Mouse (Mus musculus): ENCODE results near the gene Nol9. TPM values are rescaled to one million over a fixed set of nuclear protein-coding genes. Genes with fewer than 3 reads are reported as not detected.

Gene Nol9
- polyA plus RNA-seq, 1 experiment from 2014 or later: 54.1 TPM

- no peak for DNase-seq (ENCODE audit: low spot score)
- no peaks in the 10 kb centered on the region for H3K36me3 ChIP-seq
- H3K4me1 ChIP-seq: peaks cover 31% of the 10 kb centered on the region
- H3K4me3 ChIP-seq: no peak overlapping the region
- no peaks in the 10 kb centered on the region for H3K27me3 ChIP-seq (ENCODE audit: low read depth, poor library complexity, severe bottlenecking)
- 83% methylated on average over 9 of the region's 9 CpGs for WGBS
- no peak overlapping the region for H3K27ac ChIP-seq
- H3K9me3 ChIP-seq (replicated peaks): no peaks in the 10 kb centered on the region
These were observed 35.4 kb downstream of the Nol9 start for GRCm38 (mm10) chr4:152074548-152074947.

- peaks cover 29% of the 10 kb centered on the region for H3K4me1 ChIP-seq
- no peaks in the 10 kb centered on the region for H3K36me3 ChIP-seq
- H3K4me3 ChIP-seq: no peak overlapping the region
- DNase-seq (ENCODE audit: low spot score): no peak
- H3K27me3 ChIP-seq (ENCODE audit: low read depth, poor library complexity, severe bottlenecking): no peaks in the 10 kb centered on the region
- peak overlapping the region; percentile 19; the same call in 1 of the 2 replicates for H3K27ac ChIP-seq
- no peaks in the 10 kb centered on the region for H3K9me3 ChIP-seq (replicated peaks)
- 86% methylated on average over 9 of the region's 9 CpGs for WGBS
These were observed 38.1 kb downstream of the Nol9 start for GRCm38 (mm10) chr4:152077191-152077590.

GRCm38 (mm10) chr4:152078105-152078530 is 39.0 kb downstream of the Nol9 start:
- Histone ChIP-seq H3K4me3 (no peak overlapping the region), H3K36me3 (no peaks in the 10 kb centered on the region), H3K27me3 (ENCODE audit: low read depth, poor library complexity, severe bottlenecking) (no peaks in the 10 kb centered on the region), H3K27ac (no peak overlapping the region), H3K9me3 (replicated peaks) (no peaks in the 10 kb centered on the region), H3K4me1 (peaks cover 23% of the 10 kb centered on the region)
- WGBS: 89% methylated on average over 10 of the region's 10 CpGs
- DNase-seq (ENCODE audit: low spot score): no peak

- 91% methylated on average over 3 of the region's 3 CpGs for WGBS
- H3K27ac ChIP-seq: no peak overlapping the region
- no peaks in the 10 kb centered on the region for H3K9me3 ChIP-seq (replicated peaks)
- H3K27me3 ChIP-seq (ENCODE audit: low read depth, poor library complexity, severe bottlenecking): no peaks in the 10 kb centered on the region
- H3K4me1 ChIP-seq: peaks cover 17% of the 10 kb centered on the region
- H3K4me3 ChIP-seq: no peak overlapping the region
- DNase-seq (ENCODE audit: low spot score): no peak
- no peaks in the 10 kb centered on the region for H3K36me3 ChIP-seq
These were observed 40.1 kb downstream of the Nol9 start for GRCm38 (mm10) chr4:152079261-152079660.

- 76% methylated on average over 7 of the region's 7 CpGs for WGBS
- no peak overlapping the region for H3K27ac ChIP-seq
- H3K9me3 ChIP-seq (replicated peaks): no peaks in the 10 kb centered on the region
- H3K4me3 ChIP-seq: no peak overlapping the region
- peaks cover 17% of the 10 kb centered on the region for H3K4me1 ChIP-seq
- DNase-seq (ENCODE audit: low spot score): no peak
- 0 out of 2 replicates have a peak, but pooled peaks cover 4% of the 10 kb centered on the region for H3K27me3 ChIP-seq (ENCODE audit: low read depth, poor library complexity, severe bottlenecking)
- no peaks in the 10 kb centered on the region for H3K36me3 ChIP-seq
These were observed 40.8 kb downstream of the Nol9 start for GRCm38 (mm10) chr4:152079931-152080330.

- H3K9me3 ChIP-seq (replicated peaks): no peaks in the 10 kb centered on the region
- WGBS: 69% methylated on average over 7 of the region's 7 CpGs
- no peak for DNase-seq (ENCODE audit: low spot score)
- H3K4me1 ChIP-seq: peaks cover 23% of the 10 kb centered on the region
- H3K4me3 ChIP-seq: no peak overlapping the region
- H3K27ac ChIP-seq: no peak overlapping the region
- H3K36me3 ChIP-seq: 0 out of 2 replicates have a peak, but pooled peaks cover 5% of the 10 kb centered on the region
- H3K27me3 ChIP-seq (ENCODE audit: low read depth, poor library complexity, severe bottlenecking): 0 out of 2 replicates have a peak, but pooled peaks cover 16% of the 10 kb centered on the region
These were observed 44.6 kb downstream of the Nol9 start for GRCm38 (mm10) chr4:152083611-152084220.

- H3K4me3 ChIP-seq: no peak overlapping the region
- 0 out of 2 replicates have a peak, but pooled peaks cover 16% of the 10 kb centered on the region for H3K27me3 ChIP-seq (ENCODE audit: low read depth, poor library complexity, severe bottlenecking)
- 87% methylated on average over 7 of the region's 7 CpGs for WGBS
- no peak overlapping the region for H3K27ac ChIP-seq
- peaks cover 10% of the 10 kb centered on the region for H3K36me3 ChIP-seq
- no peak for DNase-seq (ENCODE audit: low spot score)
- H3K4me1 ChIP-seq: peaks cover 26% of the 10 kb centered on the region
- no peaks in the 10 kb centered on the region for H3K9me3 ChIP-seq (replicated peaks)
These were observed 45.5 kb downstream of the Nol9 start for GRCm38 (mm10) chr4:152084616-152085015.

- H3K4me1 ChIP-seq: peaks cover 26% of the 10 kb centered on the region
- peak overlapping the region; percentile 92 for H3K4me3 ChIP-seq
- H3K27ac ChIP-seq: peak overlapping the region; percentile 91
- H3K9me3 ChIP-seq (replicated peaks): no peaks in the 10 kb centered on the region
- peak; percentile 79 for DNase-seq (ENCODE audit: low spot score)
- peaks cover 11% of the 10 kb centered on the region for H3K36me3 ChIP-seq
- under 1% methylated on average over 78 of the region's 92 CpGs for WGBS
- 0 out of 2 replicates have a peak, but pooled peaks cover 16% of the 10 kb centered on the region for H3K27me3 ChIP-seq (ENCODE audit: low read depth, poor library complexity, severe bottlenecking)
These were observed 47.5 kb downstream of the Nol9 start for GRCm38 (mm10) chr4:152086505-152087210.

- H3K9me3 ChIP-seq (replicated peaks): no peaks in the 10 kb centered on the region
- 0 out of 2 replicates have a peak, but pooled peaks cover 16% of the 10 kb centered on the region for H3K27me3 ChIP-seq (ENCODE audit: low read depth, poor library complexity, severe bottlenecking)
- peak overlapping the region; percentile 92 for H3K4me3 ChIP-seq
- DNase-seq (ENCODE audit: low spot score): no peak
- H3K36me3 ChIP-seq: peaks cover 11% of the 10 kb centered on the region
- H3K4me1 ChIP-seq: peaks cover 29% of the 10 kb centered on the region
- H3K27ac ChIP-seq: peak overlapping the region; percentile 91
- WGBS: 8% methylated on average over 12 of the region's 12 CpGs
These were observed 48.3 kb downstream of the Nol9 start for GRCm38 (mm10) chr4:152087211-152088081.

GRCm38 (mm10) chr4:152088133-152088532 is 49.0 kb downstream of the Nol9 start:
- Histone ChIP-seq H3K4me1 (peaks cover 34% of the 10 kb centered on the region), H3K27ac (no peak overlapping the region), H3K36me3 (peaks cover 15% of the 10 kb centered on the region), H3K4me3 (peak overlapping the region; percentile 92), H3K9me3 (replicated peaks) (no peaks in the 10 kb centered on the region), H3K27me3 (ENCODE audit: low read depth, poor library complexity, severe bottlenecking) (0 out of 2 replicates have a peak, but pooled peaks cover 16% of the 10 kb centered on the region)
- no peak for DNase-seq (ENCODE audit: low spot score)
- WGBS: 53% methylated on average over 4 of the region's 4 CpGs

GRCm38 (mm10) chr4:152088556-152089120 is 49.5 kb downstream of the Nol9 start:
- Histone ChIP-seq H3K4me3 (0 out of 2 replicates have a peak overlapping the region, but pooled peaks have one; percentile 92), H3K4me1 (peaks cover 34% of the 10 kb centered on the region), H3K9me3 (replicated peaks) (no peaks in the 10 kb centered on the region), H3K36me3 (peaks cover 15% of the 10 kb centered on the region), H3K27ac (no peak overlapping the region), H3K27me3 (ENCODE audit: low read depth, poor library complexity, severe bottlenecking) (0 out of 2 replicates have a peak, but pooled peaks cover 16% of the 10 kb centered on the region)
- 51% methylated on average over 8 of the region's 8 CpGs for WGBS
- DNase-seq (ENCODE audit: low spot score): no peak

- WGBS: 86% methylated on average over 9 of the region's 9 CpGs
These were observed 51.1 kb downstream of the Nol9 start for GRCm38 (mm10) chr4:152090191-152090590.

More at GRCm38 (mm10) chr4:152090191-152090590, 51.1 kb downstream of the Nol9 start:
- Histone ChIP-seq H3K9me3 (replicated peaks) (no peaks in the 10 kb centered on the region), H3K36me3 (peaks cover 15% of the 10 kb centered on the region), H3K4me1 (peaks cover 34% of the 10 kb centered on the region), H3K27ac (no peak overlapping the region), H3K27me3 (ENCODE audit: low read depth, poor library complexity, severe bottlenecking) (0 out of 2 replicates have a peak, but pooled peaks cover 10% of the 10 kb centered on the region), H3K4me3 (no peak overlapping the region)
- no peak for DNase-seq (ENCODE audit: low spot score)

All from limb, embryonic 10.5 days (tissue).